Mouse (Mus musculus): ENCODE results near the gene Dglucy. TPM values are rescaled to one million over a fixed set of nuclear protein-coding genes. Genes with fewer than 3 reads are reported as not detected.

Gene Dglucy
- polyA plus RNA-seq, 1 experiment: 0.48 TPM

DNA sequence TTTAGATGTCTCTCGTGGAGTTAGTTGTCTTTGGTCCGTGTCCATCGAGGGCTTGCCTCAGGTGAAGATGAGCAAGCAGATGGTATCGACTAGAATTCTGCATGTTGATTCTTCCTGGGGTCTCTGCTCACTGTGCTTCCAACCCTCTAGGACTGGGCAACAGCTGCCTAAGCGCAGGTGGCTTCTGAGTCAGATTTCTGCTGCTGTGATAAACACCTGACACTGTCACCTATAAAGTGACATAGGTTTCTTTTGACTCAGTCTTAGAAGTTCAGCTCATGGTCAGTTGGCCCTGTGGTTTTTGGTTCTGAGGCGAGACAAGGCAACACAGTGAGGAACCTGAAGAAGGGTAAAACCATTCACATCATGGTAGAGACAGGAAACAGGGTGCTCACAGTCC lies 9.0 kb upstream of the Dglucy start:
- no peaks in the 10 kb centered on the region for H3K4me1 ChIP-seq (ENCODE audit: control insufficient read depth, insufficient read depth, low read length)
- no peak overlapping the region for H3K4me3 ChIP-seq (ENCODE audit: low read depth, low read length)
- no peak for TF ChIP-seq POLR2A (IDR thresholded peaks at IDR 0.05; ENCODE audit: insufficient read depth, low read length)
- no peak for TF ChIP-seq CTCF (IDR thresholded peaks at IDR 0.05; ENCODE audit: low read depth, low read length)
- TF ChIP-seq EP300 (IDR thresholded peaks at IDR 0.05; ENCODE audit: insufficient read depth, low read depth, low read length): no peak
- no peaks in the 10 kb centered on the region for H3K9me3 ChIP-seq (replicated peaks; ENCODE audit: control insufficient read depth, insufficient read depth, low read length, poor library complexity, severe bottlenecking)
- no peak overlapping the region for H3K27ac ChIP-seq (ENCODE audit: insufficient read depth, low read length)
- no peaks in the 10 kb centered on the region for H3K27me3 ChIP-seq (ENCODE audit: control insufficient read depth, insufficient read depth, low read length, poor library complexity, severe bottlenecking)
- H3K36me3 ChIP-seq (ENCODE audit: control insufficient read depth, insufficient read depth, low read length, poor library complexity, severe bottlenecking): no peaks in the 10 kb centered on the region
- H3K9ac ChIP-seq (ENCODE audit: low read depth, poor library complexity, severe bottlenecking): no peak overlapping the region

DNA sequence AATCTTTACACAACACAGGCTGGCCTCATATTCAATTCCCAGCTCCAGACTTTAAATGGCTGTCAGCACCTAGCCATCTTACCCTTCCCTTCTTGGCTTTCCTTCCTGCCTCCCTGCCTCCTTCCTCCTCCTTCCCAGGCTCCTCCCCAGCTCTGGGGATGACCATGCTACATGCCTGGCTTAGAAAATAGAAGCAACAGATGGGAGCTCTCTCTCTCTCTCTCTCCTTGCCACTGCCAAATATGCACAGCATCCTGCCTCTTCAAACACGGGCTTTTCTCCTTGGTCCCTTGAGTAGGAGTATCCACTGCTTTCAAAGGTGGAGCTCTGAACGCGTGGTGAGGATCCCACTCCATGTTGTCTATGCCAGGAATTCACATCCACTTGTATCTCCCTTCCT lies 8.1 kb upstream of the Dglucy start:
- no peaks in the 10 kb centered on the region for H3K27me3 ChIP-seq (ENCODE audit: control insufficient read depth, insufficient read depth, low read length, poor library complexity, severe bottlenecking)
- no peak overlapping the region for H3K9ac ChIP-seq (ENCODE audit: low read depth, poor library complexity, severe bottlenecking)
- no peaks in the 10 kb centered on the region for H3K36me3 ChIP-seq (ENCODE audit: control insufficient read depth, insufficient read depth, low read length, poor library complexity, severe bottlenecking)
- H3K4me1 ChIP-seq (ENCODE audit: control insufficient read depth, insufficient read depth, low read length): no peaks in the 10 kb centered on the region
- TF ChIP-seq CTCF (IDR thresholded peaks at IDR 0.05; ENCODE audit: low read depth, low read length): no peak
- TF ChIP-seq EP300 (IDR thresholded peaks at IDR 0.05; ENCODE audit: insufficient read depth, low read depth, low read length): no peak
- no peak for TF ChIP-seq POLR2A (IDR thresholded peaks at IDR 0.05; ENCODE audit: insufficient read depth, low read length)
- H3K27ac ChIP-seq (ENCODE audit: insufficient read depth, low read length): no peak overlapping the region
- H3K9me3 ChIP-seq (replicated peaks; ENCODE audit: control insufficient read depth, insufficient read depth, low read length, poor library complexity, severe bottlenecking): no peaks in the 10 kb centered on the region
- no peak overlapping the region for H3K4me3 ChIP-seq (ENCODE audit: low read depth, low read length)

DNA sequence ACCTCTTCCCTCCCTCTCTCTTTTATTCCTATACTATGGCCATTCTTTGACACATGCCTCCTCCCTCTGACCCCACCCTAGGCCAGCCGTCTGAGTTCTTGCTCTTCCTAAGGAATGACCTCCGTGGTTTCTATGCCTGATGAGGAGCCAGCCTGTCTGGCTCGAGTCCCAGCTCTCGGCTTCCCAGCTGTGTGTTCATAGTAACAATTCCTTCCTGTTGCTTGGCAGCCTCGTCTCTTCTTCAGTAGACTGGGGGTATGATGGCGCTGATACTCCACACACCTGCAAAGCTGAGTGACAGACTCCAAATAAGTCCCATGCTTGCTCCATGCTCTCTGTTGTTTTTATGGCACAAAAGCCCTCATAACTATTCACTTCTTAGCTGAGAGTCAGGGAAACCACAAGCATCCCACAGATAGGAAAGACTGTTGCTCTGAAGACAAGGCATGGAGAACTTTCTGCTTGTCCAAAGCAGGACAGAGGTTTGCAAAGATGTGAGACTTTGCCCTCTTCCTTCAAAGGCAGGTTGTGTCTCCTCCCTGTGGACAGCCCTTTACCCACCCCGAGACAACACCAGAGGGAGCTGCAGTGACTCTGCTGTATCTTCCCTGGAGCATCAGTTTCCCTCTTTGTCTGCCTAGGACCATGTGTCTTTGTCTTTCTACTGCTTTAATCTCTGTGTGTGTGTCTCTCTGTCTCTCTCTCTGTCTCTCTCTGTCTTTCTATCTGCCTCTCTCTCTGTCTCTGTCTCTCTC lies 6.5 kb upstream of the Dglucy start:
- Histone ChIP-seq H3K36me3 (ENCODE audit: control insufficient read depth, insufficient read depth, low read length, poor library complexity, severe bottlenecking) (no peaks in the 10 kb centered on the region), H3K9me3 (replicated peaks; ENCODE audit: control insufficient read depth, insufficient read depth, low read length, poor library complexity, severe bottlenecking) (no peaks in the 10 kb centered on the region), H3K27me3 (ENCODE audit: control insufficient read depth, insufficient read depth, low read length, poor library complexity, severe bottlenecking) (no peaks in the 10 kb centered on the region), H3K4me1 (ENCODE audit: control insufficient read depth, insufficient read depth, low read length) (no peaks in the 10 kb centered on the region), H3K27ac (ENCODE audit: insufficient read depth, low read length) (no peak overlapping the region), H3K9ac (ENCODE audit: low read depth, poor library complexity, severe bottlenecking) (no peak overlapping the region), H3K4me3 (ENCODE audit: low read depth, low read length) (no peak overlapping the region)
- TF ChIP-seq CTCF (IDR thresholded peaks at IDR 0.05; ENCODE audit: low read depth, low read length): peak; percentile 59
- TF ChIP-seq POLR2A (IDR thresholded peaks at IDR 0.05; ENCODE audit: insufficient read depth, low read length): no peak
- no peak for TF ChIP-seq EP300 (IDR thresholded peaks at IDR 0.05; ENCODE audit: insufficient read depth, low read depth, low read length)

DNA sequence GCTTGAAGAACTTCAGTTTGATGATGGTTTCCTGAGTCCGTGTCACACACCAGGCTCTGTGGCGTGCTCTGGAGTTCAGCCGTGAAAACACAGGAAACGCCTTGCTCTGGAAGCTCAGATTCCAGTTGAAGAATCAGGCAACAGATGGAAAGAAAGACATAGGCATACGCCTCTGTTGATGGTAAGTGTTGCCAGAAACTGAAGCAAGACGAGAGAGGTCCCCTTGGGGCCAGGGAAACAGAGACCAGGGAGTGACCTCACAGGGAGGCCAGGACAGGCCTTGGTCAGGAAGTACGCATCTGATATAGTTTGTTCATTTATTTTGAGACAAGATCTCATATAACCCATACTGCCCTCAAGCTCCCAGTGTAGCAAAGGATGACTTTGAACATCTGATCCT lies 4.1 kb upstream of the Dglucy start:
- no peaks in the 10 kb centered on the region for H3K9me3 ChIP-seq (replicated peaks; ENCODE audit: control insufficient read depth, insufficient read depth, low read length, poor library complexity, severe bottlenecking)
- no peak overlapping the region for H3K27ac ChIP-seq (ENCODE audit: insufficient read depth, low read length)
- H3K4me3 ChIP-seq (ENCODE audit: low read depth, low read length): no peak overlapping the region
- no peaks in the 10 kb centered on the region for H3K36me3 ChIP-seq (ENCODE audit: control insufficient read depth, insufficient read depth, low read length, poor library complexity, severe bottlenecking)
- H3K4me1 ChIP-seq (ENCODE audit: control insufficient read depth, insufficient read depth, low read length): no peaks in the 10 kb centered on the region
- TF ChIP-seq EP300 (IDR thresholded peaks at IDR 0.05; ENCODE audit: insufficient read depth, low read depth, low read length): no peak
- no peak for TF ChIP-seq CTCF (IDR thresholded peaks at IDR 0.05; ENCODE audit: low read depth, low read length)
- TF ChIP-seq POLR2A (IDR thresholded peaks at IDR 0.05; ENCODE audit: insufficient read depth, low read length): no peak
- no peak overlapping the region for H3K9ac ChIP-seq (ENCODE audit: low read depth, poor library complexity, severe bottlenecking)
- no peaks in the 10 kb centered on the region for H3K27me3 ChIP-seq (ENCODE audit: control insufficient read depth, insufficient read depth, low read length, poor library complexity, severe bottlenecking)

DNA sequence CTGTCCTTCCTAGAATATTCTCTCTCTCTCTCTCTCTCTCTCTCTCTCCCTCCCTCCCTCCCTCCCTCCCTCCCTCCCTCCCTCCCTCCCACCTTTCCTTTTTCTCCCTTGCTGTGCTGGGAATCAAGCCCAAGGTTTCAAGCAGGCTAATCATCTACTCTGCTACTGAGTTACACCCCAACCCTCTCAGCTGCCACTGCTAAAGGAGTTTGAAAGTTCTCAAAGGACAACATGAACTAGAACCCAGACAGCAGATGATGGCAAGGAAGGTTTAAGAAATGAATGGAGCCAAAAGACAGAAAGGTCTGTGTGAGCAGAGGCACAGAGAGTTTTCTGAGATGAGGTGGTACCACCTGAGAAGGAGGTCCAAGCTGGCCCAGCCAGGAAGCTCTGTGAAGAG lies 3.6 kb upstream of the Dglucy start:
- H3K4me3 ChIP-seq (ENCODE audit: low read depth, low read length): no peak overlapping the region
- no peaks in the 10 kb centered on the region for H3K27me3 ChIP-seq (ENCODE audit: control insufficient read depth, insufficient read depth, low read length, poor library complexity, severe bottlenecking)
- TF ChIP-seq POLR2A (IDR thresholded peaks at IDR 0.05; ENCODE audit: insufficient read depth, low read length) (no peak), CTCF (IDR thresholded peaks at IDR 0.05; ENCODE audit: low read depth, low read length) (no peak), EP300 (IDR thresholded peaks at IDR 0.05; ENCODE audit: insufficient read depth, low read depth, low read length) (no peak)
- no peak overlapping the region for H3K9ac ChIP-seq (ENCODE audit: low read depth, poor library complexity, severe bottlenecking)
- no peak overlapping the region for H3K27ac ChIP-seq (ENCODE audit: insufficient read depth, low read length)
- no peaks in the 10 kb centered on the region for H3K4me1 ChIP-seq (ENCODE audit: control insufficient read depth, insufficient read depth, low read length)
- no peaks in the 10 kb centered on the region for H3K9me3 ChIP-seq (replicated peaks; ENCODE audit: control insufficient read depth, insufficient read depth, low read length, poor library complexity, severe bottlenecking)
- no peaks in the 10 kb centered on the region for H3K36me3 ChIP-seq (ENCODE audit: control insufficient read depth, insufficient read depth, low read length, poor library complexity, severe bottlenecking)

DNA sequence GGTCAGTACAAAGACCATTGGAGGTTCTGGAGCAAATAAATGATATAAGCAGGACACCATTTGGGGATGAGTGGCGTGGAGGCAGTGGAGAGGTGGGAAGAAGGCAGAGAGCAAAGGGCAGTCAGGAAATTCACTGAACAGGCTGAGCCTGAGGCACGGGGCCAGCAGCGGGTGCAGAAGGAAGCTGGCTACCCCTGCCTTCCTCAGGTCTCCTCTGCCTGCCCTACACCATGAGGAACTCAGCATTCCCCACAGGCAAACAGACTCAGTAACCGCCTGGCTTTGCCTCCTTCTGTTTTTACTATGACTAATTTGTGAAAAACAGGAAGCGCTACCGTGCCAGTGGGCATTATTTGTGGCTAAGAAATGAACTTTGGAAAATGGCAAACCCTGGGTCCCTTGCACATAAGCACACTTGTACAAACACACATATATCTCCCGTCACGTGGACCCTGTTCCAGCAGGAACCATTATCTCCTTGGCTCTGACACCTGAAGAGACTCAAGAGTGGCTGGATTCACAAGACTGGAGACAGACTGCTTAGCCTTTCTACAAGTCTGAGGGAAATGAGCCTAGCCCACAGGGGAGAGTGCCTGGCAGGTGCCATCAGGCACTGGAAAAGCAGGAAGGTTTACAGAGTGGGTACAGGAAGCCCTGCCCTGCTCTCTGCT lies 2.8 kb upstream of the Dglucy start:
- H3K9ac ChIP-seq (ENCODE audit: low read depth, poor library complexity, severe bottlenecking): no peak overlapping the region
- H3K36me3 ChIP-seq (ENCODE audit: control insufficient read depth, insufficient read depth, low read length, poor library complexity, severe bottlenecking): no peaks in the 10 kb centered on the region
- no peak overlapping the region for H3K4me3 ChIP-seq (ENCODE audit: low read depth, low read length)
- H3K27me3 ChIP-seq (ENCODE audit: control insufficient read depth, insufficient read depth, low read length, poor library complexity, severe bottlenecking): no peaks in the 10 kb centered on the region
- no peaks in the 10 kb centered on the region for H3K4me1 ChIP-seq (ENCODE audit: control insufficient read depth, insufficient read depth, low read length)
- H3K9me3 ChIP-seq (replicated peaks; ENCODE audit: control insufficient read depth, insufficient read depth, low read length, poor library complexity, severe bottlenecking): no peaks in the 10 kb centered on the region
- TF ChIP-seq CTCF (IDR thresholded peaks at IDR 0.05; ENCODE audit: low read depth, low read length) (no peak), POLR2A (IDR thresholded peaks at IDR 0.05; ENCODE audit: insufficient read depth, low read length) (no peak), EP300 (IDR thresholded peaks at IDR 0.05; ENCODE audit: insufficient read depth, low read depth, low read length) (no peak)
- no peak overlapping the region for H3K27ac ChIP-seq (ENCODE audit: insufficient read depth, low read length)

All from ES-Bruce4 (cell line).